12 mouse cellular contexts compared by ENCODE assay signal in genomic region chr12:108212071-108212470, GRCm38 (mm10). TPM values are rescaled to one million over a fixed set of nuclear protein-coding genes. Genes with fewer than 3 reads are reported as not detected.
A peak's percentile ranks its signal among the peaks of the same experiment; 100 is the strongest.
DNase-seq lines count a peak whose midpoint lies in the region; ATAC-seq lines count a peak whose summit lies in the region.
"Had no signal": no experiment of that assay in that cellular context is flagged by ENCODE, and none has a peak within 500 bp of the region (broad histone marks: within the 10 kb centered on the region; RNA-seq: fewer than 3 reads in every experiment).

No protein-coding gene starts in this region.

- peaks cover 22% of the 10 kb centered on the region for H3K36me3 ChIP-seq in forebrain, embryonic 10.5 days (replicated peaks)
- H3K36me3 ChIP-seq in forebrain, embryonic 14.5 days (ENCODE audit: control insufficient read depth, insufficient read depth, low read length): 0 out of 2 replicates have a peak, but pooled peaks cover 9% of the 10 kb centered on the region
- no peaks in the 10 kb centered on the region for H3K36me3 ChIP-seq in lung, embryonic 16.5 days (ENCODE audit: control insufficient read depth, insufficient read depth, low read length)
- no peaks in the 10 kb centered on the region for H3K36me3 ChIP-seq in intestine, embryonic 15.5 days
- H3K36me3 ChIP-seq in midbrain, embryonic 16.5 days (ENCODE audit: control insufficient read depth, insufficient read depth, low read length): no peaks in the 10 kb centered on the region

- no peak overlapping the region for H3K4me3 ChIP-seq in forebrain, embryonic 10.5 days
- H3K4me3 ChIP-seq in forebrain, embryonic 14.5 days (ENCODE audit: low read depth, low read length): no peak overlapping the region
- H3K4me3 ChIP-seq in lung, embryonic 16.5 days (ENCODE audit: low read length): no peak overlapping the region
- no peak overlapping the region for H3K4me3 ChIP-seq in intestine, embryonic 15.5 days (replicated peaks)
- no peak overlapping the region for H3K4me3 ChIP-seq in midbrain, embryonic 16.5 days (ENCODE audit: low read depth, low read length)

- no peak for ATAC-seq in forebrain, embryonic 14.5 days
- ATAC-seq in lung, embryonic 16.5 days (ENCODE audit: low read depth): 0 out of 2 replicates have a peak, but pooled peaks have one; percentile 18
- no peak for ATAC-seq in intestine, embryonic 15.5 days
- no peak for ATAC-seq in midbrain, embryonic 16.5 days
- ATAC-seq: CD4-positive, CD25-positive, alpha-beta regulatory T cell, adult 4 months had no signal

- no peak overlapping the region for H3K9ac ChIP-seq in forebrain, embryonic 14.5 days (ENCODE audit: low read length)
- H3K9ac ChIP-seq in lung, embryonic 16.5 days (ENCODE audit: low read length): no peak overlapping the region
- H3K9ac ChIP-seq in intestine, embryonic 15.5 days: no peak overlapping the region
- no peak overlapping the region for H3K9ac ChIP-seq in midbrain, embryonic 16.5 days (ENCODE audit: low read depth, low read length)

- DNase-seq in forebrain, embryonic 10.5 days (ENCODE audit: extremely low spot score, low spot score): no peak
- DNase-seq in forebrain, embryonic 14.5 days (ENCODE audit: low spot score): no peak
- DNase-seq in lung, adult 18-20 months: no peak
- no peak for DNase-seq in spleen, adult 18-20 months
- no peak for DNase-seq in thymus, postnatal 4 days
- DNase-seq: kidney, adult 9 months; layer of hippocampus, postnatal 36 days; thymus, adult 2 months had no signal

- H3K27ac ChIP-seq in forebrain, embryonic 10.5 days: peak overlapping the region; percentile 40; the same call in 1 of the 2 replicates
- H3K27ac ChIP-seq in forebrain, embryonic 14.5 days (ENCODE audit: low read depth, low read length): no peak overlapping the region; the same call in 1 of the 2 replicates
- no peak overlapping the region for H3K27ac ChIP-seq in lung, embryonic 16.5 days (ENCODE audit: low read length)
- H3K27ac ChIP-seq in intestine, embryonic 15.5 days: 0 out of 2 replicates have a peak overlapping the region, but pooled peaks have one; percentile 17
- H3K27ac ChIP-seq in midbrain, embryonic 16.5 days (ENCODE audit: low read length): peak overlapping the region; percentile 19; the same call in 1 of the 2 replicates

- peaks cover 57% of the 10 kb centered on the region for H3K27me3 ChIP-seq in forebrain, embryonic 10.5 days (ENCODE audit: poor library complexity, severe bottlenecking)
- H3K27me3 ChIP-seq in forebrain, embryonic 14.5 days (replicated peaks; ENCODE audit: control insufficient read depth, insufficient read depth, low read length): no peaks in the 10 kb centered on the region
- no peaks in the 10 kb centered on the region for H3K27me3 ChIP-seq in lung, embryonic 16.5 days (ENCODE audit: control insufficient read depth, insufficient read depth, low read depth, low read length)
- no peaks in the 10 kb centered on the region for H3K27me3 ChIP-seq in intestine, embryonic 15.5 days (replicated peaks)
- H3K27me3 ChIP-seq in midbrain, embryonic 16.5 days (ENCODE audit: control insufficient read depth, insufficient read depth, low read depth, low read length): no peaks in the 10 kb centered on the region

- peaks cover 84% of the 10 kb centered on the region for H3K4me1 ChIP-seq in forebrain, embryonic 10.5 days
- peaks cover 16% of the 10 kb centered on the region for H3K4me1 ChIP-seq in forebrain, embryonic 14.5 days (ENCODE audit: control insufficient read depth, insufficient read depth, low read length)
- H3K4me1 ChIP-seq in lung, embryonic 16.5 days (replicated peaks; ENCODE audit: control insufficient read depth, insufficient read depth, low read length): peaks cover 18% of the 10 kb centered on the region
- peaks cover 31% of the 10 kb centered on the region for H3K4me1 ChIP-seq in intestine, embryonic 15.5 days (replicated peaks)
- H3K4me1 ChIP-seq in midbrain, embryonic 16.5 days (ENCODE audit: control insufficient read depth, insufficient read depth, low read length): peaks cover 19% of the 10 kb centered on the region

- WGBS in forebrain, embryonic 10.5 days: 67% methylated on average over 5 of the region's 5 CpGs
- WGBS in forebrain, embryonic 14.5 days: 58% methylated on average over 5 of the region's 5 CpGs
- 21% methylated on average over 5 of the region's 5 CpGs for WGBS in lung, embryonic 16.5 days
- WGBS in intestine, embryonic 15.5 days: 38% methylated on average over 5 of the region's 5 CpGs
- WGBS in midbrain, embryonic 16.5 days: 39% methylated on average over 5 of the region's 5 CpGs

- H3K9me3 ChIP-seq in forebrain, embryonic 10.5 days: no peaks in the 10 kb centered on the region
- no peaks in the 10 kb centered on the region for H3K9me3 ChIP-seq in forebrain, embryonic 14.5 days (replicated peaks; ENCODE audit: control insufficient read depth, low read length)
- no peaks in the 10 kb centered on the region for H3K9me3 ChIP-seq in lung, embryonic 16.5 days (ENCODE audit: control insufficient read depth, low read length)
- H3K9me3 ChIP-seq in intestine, embryonic 15.5 days: no peaks in the 10 kb centered on the region
- H3K9me3 ChIP-seq in midbrain, embryonic 16.5 days (replicated peaks; ENCODE audit: control insufficient read depth, low read length, poor library complexity, severe bottlenecking): no peaks in the 10 kb centered on the region

- H3K4me2 ChIP-seq in forebrain, embryonic 14.5 days (ENCODE audit: low read length): no peak overlapping the region
- no peak overlapping the region for H3K4me2 ChIP-seq in lung, embryonic 16.5 days (ENCODE audit: low read depth, low read length)
- no peak overlapping the region for H3K4me2 ChIP-seq in intestine, embryonic 15.5 days (replicated peaks)
- H3K4me2 ChIP-seq in midbrain, embryonic 16.5 days (ENCODE audit: low read length): no peak overlapping the region

RNA-seq across cellular contexts. Expression of gene Ccnk, which starts 32.7 kb away (rescaled TPM):
- polyA plus RNA-seq in forebrain, embryonic 10.5 days (2016; fragmentation: Nextera tagmentation; extraction: Ambion mirVana): 3.2 and 3.9 TPM in 2 replicates
- polyA plus RNA-seq in forebrain, embryonic 14.5 days (2014; fragmentation: Nextera tagmentation; extraction: Ambion mirVana): 8.4 and 10.7 TPM in 2 replicates
- polyA plus RNA-seq in lung, embryonic 16.5 days (2015; fragmentation: Nextera tagmentation; extraction: Ambion mirVana): 2.4 and 4.4 TPM in 2 replicates
- 2.8 and 3.8 TPM in 2 replicates for polyA plus RNA-seq in intestine, embryonic 15.5 days (2015; fragmentation: Nextera tagmentation; extraction: Ambion mirVana)
- polyA plus RNA-seq in midbrain, embryonic 16.5 days (2015; fragmentation: Nextera tagmentation; extraction: Ambion mirVana): 2.2 and 2.4 TPM in 2 replicates

RNA-seq across cellular contexts. Expression of gene Setd3, which starts 33.0 kb away (rescaled TPM):
- 75.2 and 76.3 TPM in 2 replicates for polyA plus RNA-seq in forebrain, embryonic 10.5 days (2016; fragmentation: Nextera tagmentation; extraction: Ambion mirVana)
- polyA plus RNA-seq in forebrain, embryonic 14.5 days (2014; fragmentation: Nextera tagmentation; extraction: Ambion mirVana): 85.9 and 88.9 TPM in 2 replicates
- 85.0 and 88.8 TPM in 2 replicates for polyA plus RNA-seq in lung, embryonic 16.5 days (2015; fragmentation: Nextera tagmentation; extraction: Ambion mirVana)
- polyA plus RNA-seq in intestine, embryonic 15.5 days (2015; fragmentation: Nextera tagmentation; extraction: Ambion mirVana): 91.7 and 97.9 TPM in 2 replicates
- 95.5 and 97.2 TPM in 2 replicates for polyA plus RNA-seq in midbrain, embryonic 16.5 days (2015; fragmentation: Nextera tagmentation; extraction: Ambion mirVana)

Comparison
In these comparisons a context has a peak if more than half of its experiments do, and no peak if none do; other contexts are left out.
1. H3K27ac ChIP-seq: peak in forebrain, embryonic 10.5 days (single experiment), intestine, embryonic 15.5 days (single experiment) and midbrain, embryonic 16.5 days (single experiment); none in forebrain, embryonic 14.5 days (single experiment) and lung, embryonic 16.5 days (single experiment).